Mouse (Mus musculus): Measurements from ENCODE around the gene Met.

- TF ChIP-seq CTCF (IDR thresholded peaks at IDR 0.05; ENCODE audit: low read depth) (no peak), EP300 (optimal IDR thresholded peaks at IDR 0.05) (no peak)
These were observed 52.3 kb downstream of the Met start for GRCm38 (mm10) chr6:17515775-17516460.
